Mouse (Mus musculus): ENCODE results near the gene Eif3c.

GRCm38 (mm10) chr7:126582759-126583158 is 16.5 kb upstream of the Eif3c start:
- TF ChIP-seq CTCF (IDR thresholded peaks at IDR 0.05; ENCODE audit: low read depth, low read length) (no peak), POLR2A (IDR thresholded peaks at IDR 0.05; ENCODE audit: extremely low read depth, insufficient read depth, low read length) (no peak)
